Mouse (Mus musculus): ENCODE results near the gene Micall2.
"Not testable (repeated sequence)": the region's sequence is repeated elsewhere in the genome, so short reads cannot be mapped to it uniquely, and the experiment has no call there.

The Micall2 gene

DNA sequence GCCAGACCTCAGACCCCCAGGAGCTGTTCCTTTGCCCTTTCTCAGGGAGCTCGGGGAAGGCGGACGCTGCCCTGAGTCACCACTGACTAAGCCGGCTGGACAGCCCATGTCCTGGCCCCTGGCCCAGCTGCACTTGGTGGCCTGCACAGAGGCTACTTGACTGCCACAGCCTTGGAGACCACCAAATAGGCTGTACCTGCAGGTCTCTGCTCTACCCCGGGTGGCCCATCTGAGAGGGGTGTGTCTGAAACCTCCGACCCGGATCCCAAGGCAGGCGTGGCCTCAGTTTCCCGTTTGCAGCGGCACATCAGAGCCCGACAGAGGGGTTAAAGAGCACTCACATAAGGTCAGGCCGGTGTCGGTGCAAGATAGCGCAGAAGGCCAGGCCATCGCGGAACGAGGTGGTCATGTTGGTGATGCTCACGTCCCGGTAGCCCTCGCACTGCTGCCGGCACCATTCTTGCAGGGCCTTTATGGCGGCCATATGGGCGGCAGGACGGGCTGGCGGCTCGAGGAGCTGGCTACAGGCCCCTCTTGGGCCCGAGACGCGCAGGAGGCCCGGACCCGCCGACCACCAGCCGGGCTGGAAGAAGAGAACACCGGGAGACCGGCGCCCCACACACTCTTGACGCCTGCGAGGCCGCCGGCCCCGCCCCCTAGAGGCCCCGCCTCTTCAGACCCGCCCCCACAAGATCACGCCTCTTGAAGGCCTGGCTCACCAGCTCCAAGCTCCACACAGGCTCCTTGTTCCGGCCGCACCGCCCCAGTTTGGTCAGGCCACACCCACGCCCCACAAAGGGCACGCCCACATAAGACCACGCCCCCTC is at the start of gene Micall2:
Micall2 (minus strand) TSS at position 660 of the 827 bp plus-strand sequence.
- peak; percentile 83 to 87 for DNase-seq (ENCODE audit: low spot score in 2 of 2)

DNA sequence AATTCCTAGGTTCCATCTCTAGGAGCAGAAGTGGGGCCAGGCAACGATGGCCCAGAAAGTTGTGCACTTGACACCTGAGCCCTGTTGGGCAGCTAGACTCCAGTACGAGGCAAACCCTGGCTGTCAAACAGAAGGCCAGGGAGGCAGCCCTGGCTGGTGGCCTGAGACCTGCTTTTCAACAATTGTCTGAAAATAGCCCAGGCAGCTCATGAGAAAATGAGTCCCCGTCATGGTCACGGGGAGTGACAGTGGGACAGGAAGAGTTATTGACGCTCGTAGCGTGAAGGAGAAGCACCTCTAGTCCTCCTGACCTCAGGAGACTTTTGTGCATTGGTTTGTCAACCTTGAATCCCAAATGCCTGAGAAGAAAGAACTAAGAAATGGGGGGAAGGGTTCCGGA is 45.3 kb upstream of the Micall2 start:
- DNase-seq (ENCODE audit: low spot score in 2 of 2) = peak in 1 of 2 experiments; percentile 66

DNA sequence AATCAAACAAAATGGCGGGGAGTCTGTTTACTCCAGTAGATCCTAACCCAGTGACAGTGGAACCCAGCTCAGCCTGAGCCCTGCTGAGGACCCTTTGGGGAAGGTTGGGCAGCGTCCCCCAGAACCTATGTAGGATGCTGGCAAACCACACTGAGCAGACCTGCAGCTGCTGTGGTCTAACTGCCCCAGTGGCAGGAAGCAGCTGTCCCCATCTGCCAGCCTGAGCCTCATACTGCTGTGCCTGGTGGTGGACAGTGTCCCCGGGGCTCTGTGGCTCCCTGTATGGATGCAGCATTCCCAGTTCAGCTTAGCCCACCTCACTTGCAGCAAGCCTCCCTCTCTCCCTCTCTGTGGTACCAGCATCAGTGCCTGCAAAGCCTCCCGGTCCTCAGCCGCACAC is 40.8 kb upstream of the Micall2 start:
- DNase-seq (ENCODE audit: low spot score in 2 of 2) = no peak

DNA sequence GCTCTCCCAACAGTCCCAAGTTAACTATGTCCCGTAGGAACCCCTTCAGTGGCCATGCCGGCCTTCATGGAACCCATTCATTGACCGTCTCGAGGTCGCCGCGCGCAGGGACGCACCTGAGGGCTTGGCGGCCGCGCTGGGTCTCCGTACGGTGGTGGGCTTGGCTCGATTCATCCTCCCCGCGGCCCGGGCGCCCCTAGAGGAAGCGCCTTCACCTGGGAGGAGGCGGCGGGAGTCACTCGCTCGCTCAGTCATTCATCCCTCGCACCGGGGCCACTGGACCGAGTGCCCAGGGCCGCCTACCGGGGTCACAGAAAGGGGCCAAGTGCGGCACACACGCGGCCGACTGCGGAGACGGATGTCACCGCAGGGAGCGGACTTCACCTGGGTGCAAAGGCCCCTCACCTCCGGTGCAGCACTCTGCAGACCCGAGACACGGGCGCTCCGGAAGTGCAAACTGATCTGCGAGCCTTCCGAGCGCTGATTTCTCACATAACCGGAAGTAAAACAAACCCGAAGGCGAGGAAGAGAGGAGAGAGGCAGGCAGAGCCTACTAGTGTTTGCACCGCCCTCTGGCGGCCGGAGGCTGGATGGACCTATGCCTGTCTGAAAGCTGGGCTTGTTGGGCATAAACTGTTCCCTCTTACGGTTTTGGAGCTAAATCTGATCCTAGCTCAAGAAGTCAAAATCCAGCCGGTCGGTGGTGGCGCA is 39.2 kb upstream of the Micall2 start, which contains the start of gene Ints1:
Ints1 (minus strand) TSS at position 459 of the 711 bp plus-strand sequence.
- DNase-seq (ENCODE audit: low spot score in 2 of 2) = peak; percentile 88 to 93

DNA sequence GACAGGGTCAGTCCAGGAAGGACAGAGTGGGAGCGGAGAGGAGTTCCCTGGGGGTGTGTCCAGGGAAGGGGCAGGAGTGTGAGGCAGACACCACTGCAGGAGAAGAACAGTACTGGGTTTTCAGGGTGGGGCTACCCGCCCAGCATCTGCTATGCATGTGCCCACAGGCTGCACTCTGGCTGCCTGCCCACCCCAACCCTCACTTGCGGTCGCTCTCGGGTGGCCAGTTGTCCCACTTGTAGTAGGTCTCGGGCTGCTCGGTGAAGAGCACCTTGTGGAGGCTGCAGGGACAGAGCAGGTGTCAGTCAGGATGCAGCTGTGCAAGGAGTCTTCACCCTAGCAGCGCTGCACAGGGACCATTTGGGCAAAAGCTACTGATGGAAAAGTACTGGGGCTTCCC is 32.1 kb upstream of the Micall2 start:
- DNase-seq (ENCODE audit: low spot score in 2 of 2) = no peak

DNA sequence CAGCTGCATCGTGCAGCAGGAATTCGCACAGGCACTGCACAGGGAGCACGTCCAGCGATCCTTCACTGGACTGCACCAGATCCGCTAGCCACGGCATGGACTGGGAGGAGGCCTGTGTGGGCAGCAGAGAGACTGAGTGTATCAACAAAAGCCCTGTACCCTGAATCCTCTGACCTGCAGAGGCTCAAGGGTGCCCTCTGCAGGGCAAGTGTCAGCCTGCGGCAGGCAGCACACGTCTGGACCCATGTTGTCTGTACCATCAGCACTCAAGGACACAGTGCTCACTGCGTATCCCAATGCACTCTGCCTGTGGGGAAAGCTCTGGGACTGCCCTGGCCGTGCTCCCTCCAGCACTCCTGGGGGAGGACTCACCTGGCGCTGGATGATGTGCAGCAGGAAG is 28.2 kb upstream of the Micall2 start:
- DNase-seq (ENCODE audit: low spot score in 2 of 2) = no peak

DNA sequence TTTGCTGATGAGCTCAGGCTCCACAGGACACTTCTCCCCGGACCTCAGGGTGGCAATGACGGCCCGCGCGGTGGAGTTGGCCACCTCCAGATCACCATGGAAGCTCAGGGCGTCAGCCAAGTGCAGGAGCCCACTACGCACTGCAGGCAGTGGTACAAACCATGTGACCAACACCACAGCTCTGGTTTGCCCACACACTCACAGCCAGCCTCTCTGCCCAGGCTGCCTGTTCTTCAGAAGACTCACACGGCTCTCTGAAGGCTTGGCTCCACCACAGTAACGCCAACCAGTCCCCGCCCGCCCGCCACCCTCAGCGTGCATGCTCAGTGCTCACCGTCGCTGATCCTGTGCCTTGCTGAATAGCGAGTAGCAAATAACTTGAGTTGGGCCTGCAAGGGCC is 22.0 kb upstream of the Micall2 start:
- DNase-seq (ENCODE audit: low spot score in 2 of 2) = no peak

DNA sequence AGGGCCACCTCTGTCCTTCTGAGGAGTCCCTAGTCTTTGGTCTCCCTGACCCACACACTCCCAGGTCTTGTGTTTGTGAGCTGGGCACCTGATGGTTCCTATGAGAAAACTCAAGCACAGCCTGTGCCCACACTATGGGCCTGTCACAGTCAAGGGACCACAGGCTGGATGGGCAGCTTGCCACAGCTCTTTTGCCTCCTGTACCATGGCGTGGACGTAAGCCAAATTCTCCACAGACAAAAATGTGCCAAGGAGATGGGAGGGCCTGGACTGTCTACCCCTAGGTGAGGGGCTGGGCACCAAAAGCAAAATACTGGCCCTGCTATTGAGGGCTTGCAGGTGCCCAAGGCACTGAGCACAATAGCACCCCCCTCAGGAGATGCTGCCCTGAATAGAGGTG is 20.4 kb upstream of the Micall2 start:
- no peak for DNase-seq (ENCODE audit: low spot score in 2 of 2)

DNA sequence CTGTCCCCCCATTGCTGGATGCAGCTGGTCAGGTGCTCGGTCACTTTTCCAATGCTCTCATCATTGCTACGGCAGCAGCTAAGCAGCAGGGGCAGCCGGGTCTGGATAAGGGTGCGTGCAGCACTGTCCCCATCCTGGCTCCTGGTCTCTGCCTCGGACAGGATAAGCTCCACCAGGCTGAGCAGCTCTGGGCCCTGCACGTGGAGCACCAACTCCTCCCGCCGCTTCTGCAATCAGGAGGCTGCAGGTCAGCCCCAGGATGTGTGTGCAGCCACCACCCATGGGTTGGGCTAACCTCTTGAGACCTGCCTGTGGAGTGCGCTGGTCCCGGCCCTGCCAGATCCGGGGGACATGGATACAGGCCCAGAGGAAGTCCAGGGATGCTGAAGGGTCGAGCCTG is 20.0 kb upstream of the Micall2 start:
- DNase-seq (ENCODE audit: low spot score in 2 of 2) = no peak

DNA sequence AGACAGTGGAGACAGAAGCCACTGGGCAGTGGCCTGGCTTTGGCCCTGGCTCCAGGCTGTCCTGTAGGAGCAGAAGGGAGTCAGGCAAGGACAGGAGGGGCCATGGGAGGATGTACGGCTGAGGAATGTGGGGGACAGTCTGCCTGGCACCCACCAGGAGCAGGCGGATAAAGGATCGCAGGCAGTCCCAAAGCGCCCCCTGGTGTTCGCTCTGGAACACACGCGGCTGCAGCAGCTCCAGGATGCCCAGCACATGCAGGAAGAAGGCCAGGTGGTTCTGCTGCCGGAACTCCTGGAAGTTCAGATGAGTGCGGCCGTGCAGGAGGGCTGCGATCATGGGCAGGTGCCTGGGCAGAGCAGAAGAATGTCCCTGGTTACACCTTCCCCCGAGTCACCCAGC is 18.6 kb upstream of the Micall2 start:
- no peak for DNase-seq (ENCODE audit: low spot score in 2 of 2)

DNA sequence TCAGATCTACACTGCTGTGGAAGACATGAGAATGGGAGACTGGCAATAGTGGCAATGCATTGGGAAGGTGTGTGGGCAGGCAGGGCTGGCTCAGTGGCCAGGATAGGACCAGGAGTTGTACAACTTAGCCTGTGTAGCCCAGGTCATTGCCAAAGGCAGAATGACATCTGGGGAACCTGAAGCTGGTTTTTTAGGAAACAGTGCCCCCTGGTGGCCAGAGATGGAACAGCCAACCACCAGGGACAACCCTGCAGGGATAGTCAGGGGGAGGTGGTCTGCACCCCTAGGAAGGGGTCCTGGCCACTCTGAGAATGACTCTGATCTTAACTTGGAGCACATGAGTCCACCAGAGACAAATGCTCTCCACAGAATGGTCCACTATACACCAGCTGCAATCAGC is 14.4 kb upstream of the Micall2 start:
- DNase-seq (ENCODE audit: low spot score in 2 of 2) = peak; percentile 32 to 54

DNA sequence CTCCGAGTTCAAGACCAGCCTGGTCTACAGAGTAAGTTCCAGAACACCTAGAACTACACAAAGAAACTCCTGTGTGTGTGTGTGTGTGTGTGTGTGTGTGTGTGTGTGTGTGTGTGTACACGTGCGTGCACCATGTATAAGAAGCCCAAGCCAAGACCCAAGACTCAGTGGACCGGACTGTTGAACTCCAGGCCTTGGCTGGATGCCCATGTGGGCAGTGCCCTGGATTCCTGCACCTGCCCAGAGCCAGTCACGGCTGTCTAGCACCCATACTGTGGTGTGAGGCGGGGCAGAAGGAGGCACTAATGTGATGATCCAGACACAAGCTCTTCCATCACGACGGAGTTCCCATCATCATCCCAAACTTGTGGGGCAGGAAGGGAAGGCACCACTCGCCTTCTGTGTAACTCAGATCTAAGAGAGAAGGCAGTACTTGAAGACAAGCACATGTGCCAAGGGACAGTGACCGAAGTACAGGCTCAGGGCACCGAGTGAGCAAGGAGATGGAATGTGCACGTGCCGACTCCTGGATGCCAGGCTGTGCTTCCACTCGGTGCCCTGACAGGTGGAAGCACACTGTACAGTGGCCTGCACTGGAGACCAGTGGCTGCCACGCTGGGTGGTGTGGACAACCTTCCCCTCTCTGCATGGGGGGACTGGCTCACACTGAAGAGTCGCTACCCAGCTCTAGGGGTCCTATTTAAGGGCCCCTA is 13.4 kb upstream of the Micall2 start:
- no peak for DNase-seq (ENCODE audit: low spot score in 2 of 2)

DNA sequence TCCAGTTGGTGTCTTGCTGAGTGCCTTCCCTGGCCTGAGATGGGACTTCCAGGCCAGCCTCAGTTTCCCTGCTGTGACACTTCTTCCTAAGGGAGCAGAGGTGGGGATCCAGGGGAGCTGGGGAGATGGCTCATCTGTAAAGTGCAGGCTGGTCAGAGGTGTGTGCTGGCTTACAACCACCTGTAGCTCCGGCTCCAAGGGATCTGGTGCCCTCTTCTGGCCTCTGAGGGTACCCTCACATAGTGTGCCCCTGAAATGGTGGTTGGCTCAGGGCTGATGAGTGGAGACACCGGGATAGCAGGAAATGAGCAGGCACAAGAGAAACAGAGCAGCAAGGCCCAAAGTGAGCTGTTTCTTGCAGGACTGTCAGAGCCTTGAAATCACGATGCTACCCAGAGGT is 9.6 kb upstream of the Micall2 start:
- peak in 1 of 2 experiments; percentile 32 for DNase-seq (ENCODE audit: low spot score in 2 of 2)

DNA sequence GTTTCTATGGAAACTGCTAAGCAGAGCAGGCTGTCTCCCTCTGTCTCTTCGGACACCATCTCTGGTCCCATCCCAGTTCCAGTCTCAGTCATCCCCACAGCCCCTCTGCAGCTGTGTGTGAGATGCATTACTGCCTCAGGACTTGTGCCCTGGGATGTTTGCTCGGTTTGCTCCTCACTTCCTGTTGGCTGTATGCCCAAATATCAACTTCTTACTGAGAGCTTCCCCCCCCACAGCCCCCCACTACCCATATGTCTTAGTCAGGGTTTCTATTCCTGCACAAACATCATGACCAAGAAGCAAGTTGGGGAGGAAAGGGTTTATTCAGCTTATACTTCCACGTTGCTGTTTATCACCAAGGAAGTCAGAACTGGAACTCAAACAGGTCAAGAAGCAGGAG is 6.5 kb upstream of the Micall2 start:
- not testable (repeated sequence) for DNase-seq (ENCODE audit: low spot score in 2 of 2)

DNA sequence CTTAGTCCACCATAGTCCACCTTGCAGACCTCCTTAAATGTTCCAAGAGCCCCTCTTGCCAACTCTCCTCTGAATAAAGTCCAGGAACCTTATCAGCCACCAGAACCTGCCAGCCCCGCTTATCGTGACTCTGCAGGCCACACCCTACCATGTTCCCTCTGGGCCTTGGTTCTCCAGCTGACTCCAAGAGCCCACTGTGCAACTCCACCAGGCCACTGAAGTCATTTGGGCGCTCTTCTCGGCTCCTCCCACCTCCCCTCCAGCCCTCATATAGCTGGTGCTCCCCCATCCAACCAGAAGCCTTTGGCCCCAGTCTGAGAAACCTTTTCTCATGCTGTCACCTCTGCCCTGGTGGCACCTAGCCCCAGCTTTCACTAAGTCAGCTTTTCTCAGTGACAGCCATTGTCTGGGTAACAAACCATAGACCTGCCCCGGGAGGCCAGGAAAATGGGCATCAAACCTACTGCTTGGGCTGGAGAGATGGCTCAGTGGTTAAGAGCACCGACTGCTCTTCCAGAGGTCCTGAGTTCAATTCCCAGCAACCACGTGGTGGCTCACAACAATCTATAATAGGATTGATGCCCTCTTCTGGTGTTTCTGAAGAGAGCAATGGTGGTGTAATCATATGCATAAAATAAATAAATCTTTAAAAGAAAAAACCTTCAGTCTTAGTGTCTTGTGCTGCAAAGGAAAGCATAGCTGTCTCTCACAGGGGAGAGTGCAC is 2.6 kb upstream of the Micall2 start:
- no peak for DNase-seq (ENCODE audit: low spot score in 2 of 2)

DNA sequence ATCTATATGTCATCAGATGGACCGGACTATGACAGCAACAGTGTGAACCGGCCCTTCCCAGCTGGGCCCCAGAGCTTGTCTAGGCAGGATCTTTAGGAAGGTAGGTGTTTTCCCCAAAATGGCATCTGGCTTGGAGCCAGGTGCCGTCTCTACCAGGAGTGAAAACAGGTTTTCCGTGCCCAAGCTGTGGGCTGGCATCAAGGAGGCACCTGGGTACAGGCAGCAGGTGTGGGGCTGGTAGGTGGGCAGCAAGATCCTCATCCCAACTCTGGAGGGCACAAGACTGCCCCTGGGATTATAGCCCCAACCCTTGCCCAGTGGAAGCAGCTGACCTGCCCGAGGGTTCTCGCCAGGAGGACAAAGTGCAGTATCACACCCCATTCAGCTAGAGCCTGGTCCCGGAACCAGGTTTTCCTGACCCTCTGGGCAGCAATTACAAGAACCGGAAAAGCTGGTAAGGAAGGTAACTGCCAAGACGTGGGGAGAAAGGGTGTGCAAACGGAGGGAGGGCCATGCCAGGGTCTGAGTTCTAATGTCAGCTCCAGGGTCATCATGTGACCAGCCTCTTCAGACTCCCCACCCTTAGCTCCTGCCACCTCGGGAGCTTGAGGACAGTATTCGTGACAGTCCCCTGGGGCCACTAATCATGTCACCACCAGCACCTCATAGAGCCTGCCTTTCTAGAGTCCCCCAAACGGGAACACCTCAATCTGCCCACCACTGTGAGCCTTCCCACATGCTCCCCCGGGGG is 1.9 kb upstream of the Micall2 start:
- no peak for DNase-seq (ENCODE audit: low spot score in 2 of 2)

DNA sequence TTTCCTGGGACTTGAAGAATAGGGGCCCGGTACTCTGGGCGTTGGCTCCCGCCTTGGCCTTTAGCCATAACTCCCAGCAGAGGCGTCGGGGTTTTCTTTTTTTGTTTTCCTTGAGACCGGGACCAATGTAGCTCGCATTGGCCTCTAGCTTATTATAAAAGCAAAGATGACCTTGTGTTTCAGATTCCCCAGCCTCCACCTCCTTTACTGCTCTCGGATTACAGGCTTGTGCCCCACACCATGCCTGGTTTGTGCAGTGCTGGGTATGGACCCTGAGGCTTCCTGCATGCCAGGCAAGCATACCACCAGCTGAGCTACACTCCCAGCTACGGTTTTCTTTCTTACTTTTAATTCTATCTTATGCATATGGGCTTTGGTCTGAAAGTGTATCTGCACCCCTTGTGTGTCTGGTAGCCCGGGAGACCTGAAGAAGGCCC is 386 bp upstream of the Micall2 start:
- DNase-seq (ENCODE audit: low spot score in 2 of 2) = no peak

DNA sequence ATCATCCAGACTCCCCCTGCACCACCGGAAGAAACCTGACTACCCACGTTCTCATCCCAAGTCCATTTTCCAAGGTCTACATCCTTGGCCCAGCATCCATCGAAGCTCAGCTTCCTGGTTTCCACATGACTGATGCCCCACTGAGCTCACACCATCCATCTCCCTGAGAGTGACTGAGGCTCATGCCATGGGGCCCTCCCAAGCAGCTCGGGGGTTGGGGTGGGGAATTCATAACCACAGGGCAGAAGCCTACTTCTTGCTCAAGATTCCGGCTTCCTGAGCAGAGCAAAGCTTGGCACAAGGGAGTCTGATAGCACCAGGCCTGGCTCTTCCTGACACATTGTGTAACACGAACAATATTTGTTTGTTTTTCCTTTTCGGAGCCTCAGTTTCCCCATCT is 1.4 kb downstream of the Micall2 start:
- no peak for DNase-seq (ENCODE audit: low spot score in 2 of 2)

DNA sequence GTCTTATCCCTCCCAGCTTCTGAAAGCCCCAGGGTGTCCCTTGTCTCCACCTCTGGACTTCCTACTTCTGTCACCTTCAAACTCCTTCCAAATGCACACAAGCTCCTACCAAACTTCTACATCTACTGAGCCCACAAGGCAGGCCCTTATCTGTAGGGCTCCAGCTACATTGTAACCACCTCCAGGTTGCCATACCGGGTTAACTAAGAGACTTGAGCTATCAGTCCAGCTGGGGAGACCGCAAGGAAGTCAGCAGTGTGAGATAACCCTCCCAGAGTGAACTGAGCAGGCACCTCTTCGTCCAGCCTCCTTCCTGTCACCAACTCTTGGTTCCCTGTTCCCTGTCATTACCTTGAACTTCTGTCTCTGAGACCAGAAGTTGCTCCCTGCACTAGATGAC is 2.1 kb downstream of the Micall2 start:
- DNase-seq (ENCODE audit: low spot score in 2 of 2) = no peak

DNA sequence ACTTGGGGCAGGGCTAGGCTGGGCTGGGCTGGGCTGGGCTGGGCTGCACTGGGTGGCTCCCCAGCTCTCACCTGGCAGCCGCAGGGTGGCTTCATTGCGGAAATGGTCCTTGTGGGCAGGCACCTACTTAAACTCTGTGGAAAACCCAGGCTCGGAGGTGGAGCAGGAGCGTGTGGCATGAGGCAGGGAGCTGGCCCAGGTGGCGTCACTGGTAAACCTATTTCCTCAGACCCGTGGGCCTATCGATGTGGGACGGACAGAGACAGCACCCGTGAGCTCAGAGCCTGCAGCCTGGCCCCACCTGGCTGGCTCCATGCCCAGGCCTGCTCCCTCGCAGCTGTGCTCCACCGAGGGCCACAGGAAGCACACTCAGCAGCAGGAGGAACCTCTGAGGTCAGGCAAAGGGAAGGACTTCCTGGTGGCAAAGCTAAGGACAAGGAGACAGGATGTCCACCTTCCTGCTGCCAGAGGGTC is 3.5 kb downstream of the Micall2 start:
- no peak for DNase-seq (ENCODE audit: low spot score in 2 of 2)

All from natural killer cell, adult 2 months (primary cell).